Mouse (Mus musculus) megakaryocyte, embryonic 14.5 days (primary cell): ENCODE data around the gene Fancd2.

Experiments used
- FLI1 ChIP-seq: IDR thresholded peaks from 2 replicates; pipeline ENCODE4 v1.6.1; 2012; ENCODE audit warnings: low read length, inconsistent platforms, mixed read lengths
- GATA1 ChIP-seq: IDR thresholded peaks from 3 replicates; pipeline ENCODE4 v1.6.1; 2012; ENCODE audit warnings: mixed read lengths, low read length, inconsistent platforms, borderline replicate concordance

DNA sequence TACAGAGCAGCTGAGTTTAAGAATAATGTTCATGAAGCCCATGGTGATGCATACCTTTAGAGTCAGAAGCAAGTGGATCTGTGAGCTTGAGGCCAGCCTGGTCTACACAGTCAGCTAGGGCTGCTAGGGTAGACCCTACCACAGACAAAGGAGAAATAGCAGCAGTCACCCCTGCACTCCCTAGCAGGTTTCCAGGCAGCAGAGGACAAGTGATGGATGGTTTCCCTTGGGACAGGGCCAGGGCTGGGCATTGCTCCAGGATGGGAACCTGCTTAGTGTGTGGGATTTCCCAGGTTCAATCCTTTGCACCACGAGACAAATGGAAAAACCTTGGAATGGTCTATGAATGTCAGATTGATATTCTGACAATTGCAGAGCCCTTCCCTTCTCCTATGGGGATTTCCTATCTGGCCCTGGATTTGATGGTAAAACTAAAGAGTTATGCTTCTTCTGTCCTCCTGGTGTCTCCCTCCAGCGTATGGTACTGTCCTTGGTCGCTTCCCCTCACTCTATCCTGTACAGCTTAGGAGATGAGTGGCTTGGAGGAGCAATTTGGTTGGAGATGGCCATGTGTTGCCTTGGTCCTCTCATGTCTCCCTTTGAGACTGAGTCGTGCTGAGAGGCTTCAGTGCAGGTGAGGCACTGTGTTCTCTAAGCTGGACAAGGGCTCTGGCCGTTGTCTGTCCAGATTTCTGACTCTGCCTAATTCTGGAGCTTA, 55.1 kb downstream of the Fancd2 start:
- no peak for TF ChIP-seq GATA1
- no peak for TF ChIP-seq FLI1
